Mouse (Mus musculus) E14TG2a.4 (cell line): ENCODE data around the gene Ccna2.

ENCODE experiments used
- CTCF ChIP-seq: conservative IDR thresholded peaks from 2 replicates; pipeline ENCODE4 v1.5.1; 2014; ENCODE audit warnings: low read length
- NANOG ChIP-seq: IDR thresholded peaks from 2 replicates; pipeline ENCODE4 v1.6.1; 2014; ENCODE audit warnings: borderline replicate concordance, low read length, mixed read lengths

DNA sequence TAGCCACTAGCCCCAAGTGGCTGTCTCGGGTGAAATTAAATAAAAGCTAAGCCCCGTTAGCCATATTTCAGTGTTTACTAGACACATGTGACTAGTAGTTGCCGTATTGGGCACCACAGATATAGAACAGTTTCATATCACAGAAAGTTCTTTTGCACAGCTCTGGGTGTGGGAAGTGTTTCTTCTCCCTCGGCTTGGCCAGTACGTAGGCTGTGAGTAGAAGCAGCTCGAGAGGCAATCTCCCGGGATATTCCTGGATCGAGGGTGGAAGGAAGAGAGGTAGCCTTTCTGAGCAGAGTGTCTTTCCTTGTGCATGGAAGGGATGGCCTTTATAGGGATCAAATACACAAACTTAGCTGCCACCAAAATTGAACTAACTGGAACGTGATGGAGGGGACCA lies 55.8 kb downstream of the Ccna2 start:
- no peak for TF ChIP-seq NANOG
- TF ChIP-seq CTCF, result no peak
